Mouse (Mus musculus) erythroblast, embryonic 14.5 days (primary cell): ENCODE measurements around the gene Hdac7.

ENCODE experiments used
- GATA1 ChIP-seq: IDR thresholded peaks from 2 replicates; pipeline ENCODE4 v1.6.1; 2012; ENCODE audit warnings: low read length, inconsistent platforms, mixed read lengths
- TAL1 ChIP-seq: IDR thresholded peaks from 3 replicates; pipeline ENCODE4 v1.6.1; 2012; ENCODE audit warnings: low read length, inconsistent platforms, mixed read lengths

DNA sequence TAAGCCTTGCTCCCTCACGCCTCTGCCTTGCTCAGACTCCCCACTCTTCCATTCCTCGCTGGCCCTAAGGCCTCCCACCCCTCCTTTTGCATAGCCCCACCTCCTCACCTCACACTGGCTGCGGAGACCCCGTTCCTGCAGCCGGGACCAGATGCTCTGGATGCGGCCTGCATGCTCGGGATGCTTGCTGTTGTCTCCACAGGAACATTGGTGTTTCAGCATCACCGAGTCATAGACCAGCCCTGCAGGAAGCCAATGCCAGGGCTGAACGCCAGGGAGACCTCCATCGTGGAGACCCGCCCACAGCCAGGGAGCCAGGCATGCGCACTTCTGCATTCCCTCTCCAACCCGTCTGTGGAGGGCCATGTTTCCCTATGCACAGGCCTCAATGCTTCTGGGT lies 41.7 kb downstream of the Hdac7 start:
- TF ChIP-seq GATA1 (no peak), TAL1 (no peak)
